Mouse (Mus musculus) kidney, embryonic 14.5 days (tissue): ENCODE measurements around the gene Ctsll3. TPM values are rescaled to one million over a fixed set of nuclear protein-coding genes. Genes with fewer than 3 reads are reported as not detected.

ENCODE experiments used
- ATAC-seq: fragments of 200-750 bp; cut with Nextera tagmentation; 2 replicates; pipeline ENCODE4 v1.8.0; 2017; ENCODE audit warnings: moderate number of reproducible peaks, mild to moderate bottlenecking, moderate TSS enrichment, moderate library complexity; ENCODE audit not compliant: low FRiP score, low TSS enrichment
- H3K27ac ChIP-seq: fragments of 300-500 bp; sonication (generic); 2 replicates; pipeline ENCODE4 v1.5.1; 2014; ENCODE audit warnings: low read depth, mild to moderate bottlenecking, low read length, moderate library complexity, mixed read lengths
- H3K27me3 ChIP-seq: fragments of 300-500 bp; sonication (generic); 2 replicates; pipeline ENCODE4 v1.6.1; 2014; ENCODE audit warnings: mild to moderate bottlenecking, low read length; ENCODE audit not compliant: control insufficient read depth, insufficient read depth
- H3K36me3 ChIP-seq: fragments of 300-500 bp; sonication (generic); 2 replicates; pipeline ENCODE4 v1.6.1; 2014; ENCODE audit warnings: low read length, mixed read lengths; ENCODE audit not compliant: control insufficient read depth, insufficient read depth
- H3K4me1 ChIP-seq: fragments of 300-500 bp; sonication (generic); 2 replicates; pipeline ENCODE4 v1.6.1; 2014; ENCODE audit warnings: low read length, mixed read lengths; ENCODE audit not compliant: control insufficient read depth, insufficient read depth
- H3K4me2 ChIP-seq: fragments of 300-500 bp; sonication (generic); replicated peaks from 2 replicates; pipeline ENCODE4 v1.6.1; 2014; ENCODE audit warnings: low read depth, mild to moderate bottlenecking, low read length
- H3K4me3 ChIP-seq: fragments of 300-500 bp; sonication (generic); 2 replicates; pipeline ENCODE4 v1.5.1; 2014; ENCODE audit warnings: mild to moderate bottlenecking, low read length
- H3K9ac ChIP-seq: fragments of 300-500 bp; sonication (generic); 2 replicates; pipeline ENCODE4 v1.6.1; 2014; ENCODE audit warnings: low read depth, mild to moderate bottlenecking, low read length, moderate library complexity
- H3K9me3 ChIP-seq: fragments of 300-500 bp; sonication (generic); 2 replicates; pipeline ENCODE4 v1.6.1; 2016; ENCODE audit warnings: low read length; ENCODE audit not compliant: control insufficient read depth
- WGBS: fragments of 180-500 bp; shearing (Covaris S2); extraction: QIAGEN DNeasy Blood & Tissue Kit; methylation state at CpG from one replicate; pipeline ENCODE4 v1.1.7; 2014; 5-methylcytosine and 5-hydroxymethylcytosine counted together
- polyA plus RNA-seq: library from polyadenylated mRNA; unstranded; fragments of >200 nt; fragmentation: Nextera tagmentation; extraction: Ambion mirVana; gene quantifications from 2 replicates; pipeline ENCODE4 v1.2.1, GENCODE M21; 2014

Gene Ctsll3
- polyA plus RNA-seq, 1 experiment from 2014 or later: not detected

DNA sequence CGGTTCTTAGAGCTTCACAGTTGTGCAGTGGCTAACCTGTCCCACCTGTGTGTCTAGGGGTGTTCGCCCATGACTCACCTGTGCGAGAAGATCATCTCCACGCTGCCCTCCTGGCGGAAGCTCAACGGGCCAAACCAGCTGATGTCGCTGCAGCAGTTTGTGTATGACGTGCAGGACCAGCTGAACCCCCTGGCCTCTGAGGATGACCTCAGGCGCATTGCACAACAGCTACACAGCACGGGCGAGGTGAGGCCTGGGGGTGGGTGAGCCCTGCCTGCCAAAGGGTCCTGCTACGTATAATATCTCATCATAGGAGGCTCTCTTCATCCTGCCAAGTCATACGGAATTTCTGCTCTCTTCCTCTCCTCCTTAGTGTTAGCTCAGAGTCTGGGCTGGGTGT is 45.4 kb downstream of the Ctsll3 start:
- Histone ChIP-seq H3K4me2 (no peak overlapping the region), H3K27ac (no peak overlapping the region), H3K4me1 (no peaks in the 10 kb centered on the region), H3K9me3 (no peaks in the 10 kb centered on the region), H3K27me3 (no peaks in the 10 kb centered on the region), H3K9ac (no peak overlapping the region), H3K4me3 (no peak overlapping the region), H3K36me3 (peaks cover 46% of the 10 kb centered on the region; the same call in 1 of the 2 replicates)
- 88% methylated on average over 13 of the region's 13 CpGs for WGBS
- no peak for ATAC-seq

DNA sequence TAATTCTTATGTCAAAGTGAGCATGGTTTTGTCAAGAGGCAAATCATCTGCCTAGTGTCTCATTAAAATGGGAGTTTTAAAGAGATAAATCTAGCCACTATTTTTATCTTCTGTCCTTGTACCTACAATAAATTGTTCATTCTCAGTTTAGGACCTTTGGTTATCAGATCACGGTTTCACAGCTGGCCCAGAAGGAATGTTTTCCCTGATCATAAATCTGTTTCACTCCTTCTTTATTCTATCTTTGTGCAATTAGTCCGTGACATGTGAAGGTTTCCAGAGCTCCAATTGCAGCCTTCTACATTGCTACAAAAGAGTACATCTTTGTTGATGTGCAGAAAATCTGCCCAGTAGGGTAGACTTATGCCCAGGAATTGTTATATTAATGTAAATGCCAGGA is 47.4 kb downstream of the Ctsll3 start:
- Histone ChIP-seq H3K4me3 (no peak overlapping the region), H3K36me3 (peaks cover 38% of the 10 kb centered on the region), H3K9me3 (no peaks in the 10 kb centered on the region), H3K27me3 (no peaks in the 10 kb centered on the region), H3K4me2 (no peak overlapping the region), H3K4me1 (no peaks in the 10 kb centered on the region), H3K9ac (no peak overlapping the region), H3K27ac (no peak overlapping the region)
- 19% methylated on average over 2 of the region's 2 CpGs for WGBS
- 0 out of 2 replicates have a peak, but pooled peaks have one; percentile 30 for ATAC-seq

DNA sequence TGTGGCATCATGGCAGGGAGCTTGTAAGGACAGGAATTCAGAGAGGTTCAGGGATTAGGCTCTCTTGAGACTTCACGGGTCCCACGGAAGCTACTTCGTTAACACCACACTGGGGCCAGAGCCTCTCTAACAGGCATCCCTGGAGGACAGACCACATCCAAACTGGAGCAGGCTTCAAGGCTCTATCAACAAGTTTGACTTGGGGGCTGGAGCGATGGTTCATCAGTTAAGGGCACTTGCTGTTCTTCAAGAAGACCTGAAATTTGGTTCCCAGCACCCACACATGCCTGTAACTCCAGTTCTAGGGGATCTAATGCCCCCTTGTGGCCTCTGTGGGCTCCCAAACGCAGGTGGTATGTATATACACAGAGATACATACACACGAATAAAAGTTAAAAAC is 49.4 kb downstream of the Ctsll3 start:
- 98% methylated on average over 6 of the region's 6 CpGs for WGBS
- Histone ChIP-seq H3K4me1 (no peaks in the 10 kb centered on the region), H3K27ac (no peak overlapping the region), H3K4me2 (no peak overlapping the region), H3K27me3 (no peaks in the 10 kb centered on the region), H3K9ac (no peak overlapping the region), H3K36me3 (peaks cover 39% of the 10 kb centered on the region), H3K4me3 (no peak overlapping the region), H3K9me3 (no peaks in the 10 kb centered on the region)
- ATAC-seq: no peak

DNA sequence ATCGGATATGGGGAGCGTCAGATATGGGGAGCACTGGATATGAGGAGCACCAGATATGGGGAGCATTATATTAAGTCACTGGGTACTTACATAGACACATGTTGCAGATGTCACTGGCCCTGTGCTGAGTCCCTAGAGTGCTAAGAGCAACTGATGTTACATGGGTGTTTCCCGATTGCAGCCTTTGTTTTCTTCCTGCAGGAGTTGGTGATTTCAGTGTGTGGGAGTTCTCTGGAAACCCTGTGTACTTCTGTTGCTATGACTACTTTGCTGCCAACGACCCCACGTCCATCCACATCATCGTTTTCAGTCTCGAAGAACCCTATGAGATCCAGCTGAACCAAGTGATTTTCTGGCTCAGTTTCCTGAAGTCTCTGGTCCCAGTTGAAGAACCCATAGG is 51.7 kb downstream of the Ctsll3 start:
- peaks cover 31% of the 10 kb centered on the region for H3K36me3 ChIP-seq
- no peaks in the 10 kb centered on the region for H3K9me3 ChIP-seq
- H3K4me2 ChIP-seq: no peak overlapping the region
- ATAC-seq: no peak
- no peak overlapping the region for H3K27ac ChIP-seq
- no peak overlapping the region for H3K9ac ChIP-seq
- no peak overlapping the region for H3K4me3 ChIP-seq
- WGBS: 80% methylated on average over 7 of the region's 7 CpGs
- H3K4me1 ChIP-seq: no peaks in the 10 kb centered on the region
- H3K27me3 ChIP-seq: no peaks in the 10 kb centered on the region

DNA sequence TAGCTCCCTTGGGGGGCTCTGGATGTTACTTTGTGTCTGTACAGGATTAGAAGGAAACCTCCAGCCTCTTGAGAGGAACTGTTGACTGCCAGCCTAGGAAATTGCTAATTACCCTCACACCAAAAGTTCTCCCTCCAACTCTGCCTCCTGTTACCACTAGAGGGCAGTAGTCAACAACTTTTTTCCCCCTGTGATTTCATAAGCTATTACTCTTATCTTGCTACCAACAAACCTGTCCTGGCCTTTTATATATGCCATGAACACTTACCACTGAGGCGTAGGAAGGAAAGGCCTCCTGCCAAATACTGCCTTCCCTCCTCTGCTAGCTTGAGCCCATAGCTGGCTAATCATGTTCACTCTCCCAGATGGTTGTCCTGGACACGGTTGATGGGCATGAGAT is 54.1 kb downstream of the Ctsll3 start:
- no peak overlapping the region for H3K9ac ChIP-seq
- no peak overlapping the region for H3K27ac ChIP-seq
- peaks cover 26% of the 10 kb centered on the region for H3K36me3 ChIP-seq
- H3K4me3 ChIP-seq: no peak overlapping the region
- H3K9me3 ChIP-seq: no peaks in the 10 kb centered on the region
- no peaks in the 10 kb centered on the region for H3K4me1 ChIP-seq
- 81% methylated on average over 2 of the region's 2 CpGs for WGBS
- no peaks in the 10 kb centered on the region for H3K27me3 ChIP-seq
- no peak for ATAC-seq
- H3K4me2 ChIP-seq: no peak overlapping the region

Other genes starting within 250 kb of the Ctsll3 start
- gene Dapk1, start 200.9 kb downstream of the Ctsll3 start, polyA plus RNA-seq: 15.1 and 24.5 TPM in 2 replicates
- gene BC051665, start 16.5 kb downstream of the Ctsll3 start, polyA plus RNA-seq: not detected in 2 replicates
- gene 4930486L24Rik, start 61.6 kb upstream of the Ctsll3 start, polyA plus RNA-seq: 0.15 TPM in 1 of 2 replicates, not detected in the other
- 0.23 TPM in 1 of 2 replicates, not detected in the other for gene Gm49392, start 94.0 kb upstream of the Ctsll3 start, polyA plus RNA-seq
- gene Ctla2b, start 94.6 kb upstream of the Ctsll3 start, polyA plus RNA-seq: 4.4 and 5.2 TPM in 2 replicates
- gene Tpbpb, start 102.0 kb upstream of the Ctsll3 start, polyA plus RNA-seq: not detected in 2 replicates
- gene Gm49393, start 132.7 kb upstream of the Ctsll3 start, polyA plus RNA-seq: 0.56 TPM in 1 of 2 replicates, not detected in the other
- gene Gm49391, start 133.7 kb upstream of the Ctsll3 start, polyA plus RNA-seq: 2.2 and 2.7 TPM in 2 replicates
- 28.7 and 39.2 TPM in 2 replicates for gene Ctla2a, start 133.8 kb upstream of the Ctsll3 start, polyA plus RNA-seq
- not detected in 2 replicates for gene Tpbpa, start 139.1 kb upstream of the Ctsll3 start, polyA plus RNA-seq
- gene Ctsj, start 203.1 kb upstream of the Ctsll3 start, polyA plus RNA-seq: not detected in 2 replicates
- not detected in 2 replicates for gene Ctsq, start 237.8 kb upstream of the Ctsll3 start, polyA plus RNA-seq